Mouse (Mus musculus) olfactory bulb, adult 2 months (tissue): Measurements from ENCODE around the gene Flvcr1. TPM values are rescaled to one million over a fixed set of nuclear protein-coding genes. Genes with fewer than 3 reads are reported as not detected.

Source experiments
- H3K27ac ChIP-seq: fragments of 200-500 bp; 2 replicates; pipeline ENCODE4 v1.5.1; 2012; ENCODE audit warnings: low read depth, low read length; ENCODE audit not compliant: insufficient read depth
- H3K4me1 ChIP-seq: fragments of 200-500 bp; 2 replicates; pipeline ENCODE4 v1.6.1; 2012; ENCODE audit warnings: low read length; ENCODE audit not compliant: control insufficient read depth, insufficient read depth
- H3K4me3 ChIP-seq: fragments of 200-500 bp; 2 replicates; pipeline ENCODE4 v1.5.1; 2012; ENCODE audit warnings: mild to moderate bottlenecking, low read depth, low read length, moderate library complexity; ENCODE audit not compliant: insufficient read depth
- CTCF ChIP-seq: fragments of 200-500 bp; IDR thresholded peaks from 2 replicates; pipeline ENCODE4 v1.5.1; 2012; ENCODE audit warnings: low read depth, mild to moderate bottlenecking, low read length, moderate library complexity; ENCODE audit not compliant: insufficient read depth
- POLR2A ChIP-seq: fragments of 200-500 bp; IDR thresholded peaks from 2 replicates; pipeline ENCODE4 v1.6.1; 2012; ENCODE audit warnings: mild to moderate bottlenecking, low read depth, low read length, moderate library complexity; ENCODE audit not compliant: insufficient read depth
- WGBS: fragments of 180-500 bp; shearing (Covaris S2); methylation state at CpG from one replicate; pipeline ENCODE4 v1.1.7; 2018; 5-methylcytosine and 5-hydroxymethylcytosine counted together
- polyA plus RNA-seq: library from polyadenylated mRNA; stranded (reverse); fragments of >200 nt; gene quantifications from 2 replicates; pipeline ENCODE4 v1.2.4, GENCODE M21; 2012; ENCODE audit warnings: low replicate concordance; ENCODE audit not compliant: missing spikeins, insufficient read depth, insufficient read length

Gene Flvcr1
- polyA plus RNA-seq, 1 experiment = not detected

GRCm38 (mm10) chr1:190978511-190979073, 47.4 kb downstream of the Flvcr1 start:
- TF ChIP-seq CTCF = no peak
- TF ChIP-seq POLR2A = no peak
- no peak overlapping the region for H3K27ac ChIP-seq
- peak overlapping the region; percentile 63 for H3K4me3 ChIP-seq
- WGBS = under 1% methylated on average over 46 of the region's 46 CpGs
- H3K4me1 ChIP-seq = peaks cover 14% of the 10 kb centered on the region

DNA sequence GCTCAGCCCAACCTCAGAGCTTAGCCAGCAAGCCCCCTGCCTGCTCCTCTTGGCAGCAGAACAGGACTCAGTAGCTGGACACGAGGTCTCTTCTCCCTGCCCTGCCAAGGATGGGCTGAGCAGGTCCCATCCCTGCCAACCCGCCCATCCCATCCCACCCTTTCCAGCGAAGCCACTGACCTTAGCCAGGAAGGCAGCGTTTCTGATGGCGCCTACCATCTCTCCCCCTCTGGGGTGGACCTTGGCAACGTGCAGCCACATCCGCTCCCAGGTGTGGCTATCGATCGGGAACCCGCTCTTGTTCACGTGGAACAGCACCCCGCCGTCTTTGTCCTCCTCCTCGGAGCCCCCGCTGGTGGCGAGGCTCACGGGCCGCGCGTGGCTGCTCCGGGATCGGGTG, 48.0 kb downstream of the Flvcr1 start:
- WGBS = 2% methylated on average over 22 of the region's 22 CpGs
- Histone ChIP-seq H3K4me1 (peaks cover 17% of the 10 kb centered on the region), H3K27ac (no peak overlapping the region), H3K4me3 (peak overlapping the region; percentile 63)
- TF ChIP-seq POLR2A (no peak), CTCF (no peak)

GRCm38 (mm10) chr1:190976887-190977573, 48.9 kb downstream of the Flvcr1 start:
- WGBS = 56% methylated on average over 11 of the region's 11 CpGs
- Histone ChIP-seq H3K4me3 (no peak overlapping the region), H3K4me1 (peaks cover 23% of the 10 kb centered on the region), H3K27ac (peak overlapping the region; percentile 44; the same call in 1 of the 2 replicates)
- TF ChIP-seq CTCF (no peak), POLR2A (no peak)

GRCm38 (mm10) chr1:190974833-190975232, 51.1 kb downstream of the Flvcr1 start:
- H3K4me1 ChIP-seq = peaks cover 30% of the 10 kb centered on the region
- WGBS = 76% methylated on average over 1 of the region's 1 CpGs
- H3K4me3 ChIP-seq = no peak overlapping the region
- no peak for TF ChIP-seq POLR2A
- TF ChIP-seq CTCF = no peak
- no peak overlapping the region for H3K27ac ChIP-seq

- no peak overlapping the region for H3K4me3 ChIP-seq
- H3K27ac ChIP-seq = no peak overlapping the region
- H3K4me1 ChIP-seq = peaks cover 30% of the 10 kb centered on the region
- WGBS = 85% methylated on average over 8 of the region's 8 CpGs
- TF ChIP-seq POLR2A (no peak), CTCF (no peak)
These were observed 51.8 kb downstream of the Flvcr1 start for GRCm38 (mm10) chr1:190974191-190974590.

DNA sequence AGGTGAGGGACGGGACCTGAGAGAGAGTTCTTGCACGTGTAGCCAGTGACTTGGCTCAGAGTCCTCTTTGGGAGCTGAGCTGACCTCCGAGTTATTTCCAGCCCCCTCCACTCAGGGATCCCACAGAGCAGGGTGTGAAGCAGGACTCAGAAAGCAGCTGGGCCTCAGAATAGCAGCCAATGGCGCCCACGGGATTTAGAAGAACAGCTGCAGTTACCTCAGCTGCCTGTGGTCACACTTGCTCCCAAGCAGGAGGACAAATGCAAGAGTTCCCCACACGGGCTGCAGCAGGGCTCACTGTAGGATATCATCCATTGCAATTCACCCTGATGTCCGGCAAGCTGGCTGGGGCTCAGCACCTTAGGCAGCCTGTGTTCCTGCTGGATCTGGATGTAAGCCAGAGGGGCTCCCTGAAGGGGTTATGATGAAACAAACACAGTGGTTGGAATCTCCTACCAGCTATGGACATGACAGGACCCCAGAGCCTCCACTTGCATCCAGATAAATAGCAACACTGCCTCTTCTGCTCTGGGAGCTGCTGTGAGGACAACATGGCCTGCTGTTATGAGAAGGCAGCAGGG, 53.3 kb downstream of the Flvcr1 start:
- H3K4me1 ChIP-seq = peaks cover 21% of the 10 kb centered on the region
- no peak overlapping the region for H3K27ac ChIP-seq
- H3K4me3 ChIP-seq = no peak overlapping the region
- 26% methylated on average over 7 of the region's 7 CpGs for WGBS
- TF ChIP-seq CTCF (no peak), POLR2A (no peak)

DNA sequence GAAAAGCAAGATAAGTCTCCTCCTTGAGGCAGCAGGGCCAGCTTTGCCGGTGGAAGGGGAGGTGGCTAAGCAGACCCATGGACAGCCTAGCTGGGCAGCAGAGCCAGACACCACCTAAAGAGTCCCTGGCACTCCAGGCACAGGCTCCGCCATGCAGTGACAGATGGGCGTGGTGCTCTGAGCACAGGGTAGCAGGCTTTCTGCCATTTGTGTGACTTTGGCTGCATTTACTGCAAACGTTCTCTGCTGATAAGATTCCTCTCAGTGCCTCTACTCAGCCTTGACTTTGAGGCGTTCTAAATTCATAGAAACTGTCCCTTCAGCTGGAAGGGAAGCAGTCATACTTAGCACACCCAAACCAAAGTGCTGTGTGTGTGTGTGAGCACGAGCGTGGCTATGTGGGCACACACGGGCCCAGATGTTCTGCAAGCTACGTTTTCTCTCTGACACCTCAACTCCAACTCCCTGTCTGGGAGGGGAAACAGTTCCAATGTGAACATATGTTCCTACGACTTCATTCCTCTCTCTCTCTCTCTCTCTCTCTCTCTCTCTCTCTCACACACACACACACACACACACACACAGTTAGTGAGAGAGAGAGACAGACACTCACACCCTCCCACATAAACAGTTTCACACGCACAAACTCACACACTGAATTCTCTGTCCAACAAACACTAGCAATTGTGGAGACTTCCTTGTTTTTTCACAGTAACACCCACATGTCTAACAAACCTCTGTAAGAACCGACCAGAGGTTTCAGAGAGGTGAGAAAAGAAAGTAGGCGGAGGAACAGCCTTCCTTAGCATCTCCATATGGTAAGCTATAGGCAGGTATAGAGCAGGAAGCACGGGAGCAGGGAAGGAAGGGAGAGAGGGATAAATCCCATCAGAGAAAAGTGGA, 54.0 kb downstream of the Flvcr1 start:
- H3K27ac ChIP-seq = no peak overlapping the region
- no peak for TF ChIP-seq POLR2A
- no peak for TF ChIP-seq CTCF
- 57% methylated on average over 14 of the region's 14 CpGs for WGBS
- H3K4me3 ChIP-seq = no peak overlapping the region
- peaks cover 18% of the 10 kb centered on the region for H3K4me1 ChIP-seq

DNA sequence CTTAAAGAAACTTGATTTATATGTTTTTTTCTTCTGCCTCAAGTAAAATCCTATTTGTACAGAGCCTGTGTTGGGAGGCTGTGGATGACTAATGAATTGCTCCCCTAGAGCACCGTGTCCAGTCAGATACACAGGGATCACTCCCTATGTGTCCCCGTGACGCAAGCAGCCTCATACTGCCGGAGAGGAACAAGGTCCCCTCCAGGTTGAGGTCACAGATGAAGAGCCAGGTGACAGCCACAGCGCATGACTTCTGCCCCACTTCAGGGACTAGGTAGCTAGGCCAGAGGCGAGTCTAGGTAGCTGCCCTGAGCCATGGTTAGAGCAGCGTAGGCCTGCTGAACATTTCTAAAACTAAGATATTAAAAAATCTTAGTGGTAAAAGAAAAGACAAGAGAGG, 57.9 kb downstream of the Flvcr1 start:
- Histone ChIP-seq H3K4me1 (peaks cover 14% of the 10 kb centered on the region), H3K4me3 (no peak overlapping the region), H3K27ac (no peak overlapping the region)
- TF ChIP-seq POLR2A (no peak), CTCF (no peak)
- 92% methylated on average over 7 of the region's 7 CpGs for WGBS
